Mouse (Mus musculus) brain, embryonic 14.5 days (tissue): ENCODE results near the gene Naa50.

Experiments used
- CTCF ChIP-seq: fragments of 200-500 bp; IDR thresholded peaks from 2 replicates; pipeline ENCODE4 v1.5.1; 2012; ENCODE audit warnings: inconsistent platforms, mild to moderate bottlenecking, moderate library complexity, borderline replicate concordance; ENCODE audit not compliant: insufficient read depth, insufficient read length; ENCODE audit errors: extremely low read depth
- POLR2A ChIP-seq: fragments of 200-500 bp; IDR thresholded peaks from 2 replicates; pipeline ENCODE4 v1.6.1; 2012; ENCODE audit warnings: mild to moderate bottlenecking, inconsistent platforms, borderline replicate concordance; ENCODE audit not compliant: poor library complexity, insufficient read depth, insufficient read length, severe bottlenecking; ENCODE audit errors: extremely low read depth

DNA sequence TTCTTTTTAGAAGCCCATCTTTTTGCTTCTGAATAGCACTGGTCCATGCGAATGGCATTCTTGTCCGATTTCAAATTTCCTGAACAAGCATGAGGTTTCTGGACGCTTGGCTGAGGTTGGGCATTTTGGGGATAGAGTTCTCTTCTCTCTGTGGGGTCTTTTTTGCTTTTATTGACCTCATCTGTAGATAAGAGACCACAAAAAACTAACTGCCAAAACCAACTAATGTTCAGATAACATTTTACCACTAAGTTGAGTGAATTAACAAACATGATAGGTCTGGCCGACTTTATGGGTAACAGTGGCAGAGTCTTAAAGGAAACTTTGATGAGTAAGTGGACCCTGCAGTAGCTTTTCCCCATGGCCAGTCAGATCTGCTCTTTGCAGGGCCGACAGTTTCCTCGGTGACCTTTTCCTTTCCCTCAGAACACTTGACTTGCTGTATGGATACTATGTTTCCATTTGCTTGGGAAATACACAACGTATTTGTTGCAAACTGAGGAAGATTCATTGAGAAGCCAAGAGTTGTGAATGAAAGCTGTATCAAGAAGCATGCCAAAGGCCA lies 34.4 kb downstream of the Naa50 start:
- TF ChIP-seq CTCF, result no peak
- TF ChIP-seq POLR2A, result no peak
